39 mouse cellular contexts compared by ENCODE assay signal in the genomic region with DNA sequence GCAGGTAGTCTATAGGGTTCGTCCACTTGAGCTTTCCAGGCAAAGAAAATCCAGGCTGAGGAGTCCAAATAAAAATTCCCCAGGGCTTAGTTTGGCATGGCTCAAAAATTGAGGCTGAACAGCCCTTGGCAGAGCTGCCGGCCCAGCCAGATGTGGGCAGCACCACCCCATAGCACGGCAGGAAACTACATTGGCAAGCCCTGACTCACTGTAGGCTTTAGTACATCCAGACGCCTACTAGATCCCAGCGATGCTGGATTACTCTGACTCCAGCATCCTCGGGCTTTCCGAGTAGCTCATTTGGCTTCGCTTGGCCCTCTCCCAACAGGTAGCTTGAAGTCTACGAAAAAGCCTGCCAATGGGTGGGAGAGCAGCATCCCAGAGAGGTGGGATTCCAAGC. TPM values are rescaled to one million over a fixed set of nuclear protein-coding genes. Genes with fewer than 3 reads are reported as not detected.
DNase-seq lines count a peak whose midpoint lies in the region.
"Had no signal": no experiment of that assay in that cellular context is flagged by ENCODE, and none has a peak within 500 bp of the region (broad histone marks: within the 10 kb centered on the region; RNA-seq: fewer than 3 reads in every experiment).

No protein-coding gene starts in this region.

- no peaks in the 10 kb centered on the region for H3K27me3 ChIP-seq in forebrain, embryonic 10.5 days (ENCODE audit: poor library complexity, severe bottlenecking)
- H3K27me3 ChIP-seq: embryonic facial prominence, embryonic 15.5 days; forebrain, embryonic 15.5 days; hindbrain, embryonic 12.5 days; intestine, embryonic 15.5 days; liver, embryonic 12.5 days; neural tube, embryonic 12.5 days had no signal

- no peak overlapping the region for H3K27ac ChIP-seq in forebrain, embryonic 10.5 days
- H3K27ac ChIP-seq: embryonic facial prominence, embryonic 10.5 days; embryonic facial prominence, embryonic 15.5 days; forebrain, embryonic 15.5 days; hindbrain, embryonic 12.5 days; hindbrain, postnatal 0 days; intestine, embryonic 15.5 days; liver, embryonic 12.5 days; neural tube, embryonic 12.5 days had no signal

- H3K9me3 ChIP-seq in forebrain, embryonic 10.5 days: no peaks in the 10 kb centered on the region
- H3K9me3 ChIP-seq: embryonic facial prominence, embryonic 10.5 days; embryonic facial prominence, embryonic 15.5 days; forebrain, embryonic 15.5 days; hindbrain, embryonic 12.5 days; intestine, embryonic 15.5 days; liver, embryonic 12.5 days; neural tube, embryonic 12.5 days had no signal

- H3K4me3 ChIP-seq in forebrain, embryonic 10.5 days: no peak overlapping the region
- H3K4me3 ChIP-seq: embryonic facial prominence, embryonic 10.5 days; embryonic facial prominence, embryonic 15.5 days; forebrain, embryonic 15.5 days; hindbrain, embryonic 12.5 days; intestine, embryonic 15.5 days; liver, embryonic 12.5 days; neural tube, embryonic 12.5 days had no signal

- intact Hi-C loops in left cerebral cortex, postnatal 36 days (cut with DNase I): loop anchor here (5.0 to 10.0 kb wide), 2 partner anchors 206 to 604 kb away; a partner anchor contains a TSS

- WGBS in forebrain, embryonic 10.5 days: 91% methylated on average over 9 of the region's 9 CpGs

- peaks cover 42% of the 10 kb centered on the region for H3K36me3 ChIP-seq in forebrain, embryonic 10.5 days (replicated peaks)

- H3K4me1 ChIP-seq in forebrain, embryonic 10.5 days: peaks cover 16% of the 10 kb centered on the region

- DNase-seq in adrenal gland, postnatal 10 days: peak; percentile 35
- DNase-seq in adrenal gland, adult 18-20 months (ENCODE audit: low spot score in 2 of 2): no peak
- DNase-seq in left cerebral cortex, postnatal 36 days (ENCODE audit: low spot score in 2 of 2): peak; percentile 50 to 52
- DNase-seq in left cerebral cortex, adult 9 months (ENCODE audit: low spot score in 2 of 2): no peak
- DNase-seq in MN1 (ENCODE audit: low spot score): peak; percentile 77
- peak; percentile 23 for DNase-seq in fat pad, adult 2 months (ENCODE audit: extremely low read depth, low read depth, low spot score)
- no peak for DNase-seq in forebrain, embryonic 10.5 days (ENCODE audit: extremely low spot score, low spot score)
- DNase-seq in urinary bladder, postnatal 14 days (ENCODE audit: low spot score): no peak
- DNase-seq: adrenal gland, postnatal 36 days; cerebellum, adult 2 months; cerebellum, postnatal 14 days; gastrocnemius, postnatal 10 days; heart, postnatal 36 days; kidney, adult 2 months; kidney, postnatal 4 days; liver, postnatal 0 days; lung, postnatal 36 days had no signal

RNA-seq across cellular contexts. Expression of a gene that starts 4.7 kb away (rescaled TPM):
- 10 to 100 TPM; 76.4 to 79.0 TPM for total RNA-seq in adrenal gland, postnatal 10 days (2021)
- total RNA-seq in adrenal gland, adult 18-20 months (2021): 100 to 1,000 TPM in 1 of 2 experiments, 10 to 100 TPM in 1; 93.5 to 136 TPM
- total RNA-seq in left cerebral cortex, postnatal 36 days (2021): 100 to 1,000 TPM; 104 to 109 TPM
- polyA plus RNA-seq in forebrain, embryonic 10.5 days (2016; fragmentation: Nextera tagmentation; extraction: Ambion mirVana): 25.6 and 26.5 TPM in 2 replicates

RNA-seq across cellular contexts. Expression of a gene that starts 25.1 kb away (rescaled TPM):
- total RNA-seq in adrenal gland, postnatal 10 days (2021): not detected
- total RNA-seq in adrenal gland, adult 18-20 months (2021): not detected
- 10 to 100 TPM; 53.5 to 72.7 TPM for total RNA-seq in left cerebral cortex, postnatal 36 days (2021)
- polyA plus RNA-seq in forebrain, embryonic 10.5 days (2016; fragmentation: Nextera tagmentation; extraction: Ambion mirVana): 1.1 and 1.3 TPM in 2 replicates
- total RNA-seq: adrenal gland, postnatal 36 days; granulocyte monocyte progenitor cell, adult 5-6 weeks; heart, postnatal 36 days; megakaryocyte, adult 5-6 weeks; MEL had no signal
- polyA plus RNA-seq: embryonic facial prominence, embryonic 15.5 days; heart, embryonic 11.5 days; heart, embryonic 16.5 days; intestine, embryonic 15.5 days; kidney, adult 2 months; kidney, embryonic 16.5 days; liver, embryonic 12.5 days; liver, postnatal 0 days; lung, embryonic 16.5 days; stomach, embryonic 14.5 days had no signal

RNA-seq across cellular contexts. Expression of a gene that starts 54.6 kb away (rescaled TPM):
- total RNA-seq in adrenal gland, postnatal 10 days (2021): not detected
- not detected for total RNA-seq in adrenal gland, adult 18-20 months (2021)
- not detected for total RNA-seq in left cerebral cortex, postnatal 36 days (2021)
- polyA plus RNA-seq in forebrain, embryonic 10.5 days (2016; fragmentation: Nextera tagmentation; extraction: Ambion mirVana): not detected in 2 replicates
- total RNA-seq: adrenal gland, postnatal 36 days; gastrocnemius, postnatal 10 days; granulocyte monocyte progenitor cell, adult 5-6 weeks; heart, postnatal 36 days; hindbrain, postnatal 0 days; left cerebral cortex, postnatal 25 days; megakaryocyte, adult 5-6 weeks; MEL had no signal
- polyA plus RNA-seq: activated CD4-positive, CD25-positive, alpha-beta regulatory T cell, adult 4 months; cerebellum, adult 2 months; cortical plate, adult 2 months; embryonic facial prominence, embryonic 10.5 days; embryonic facial prominence, embryonic 15.5 days; forebrain, embryonic 15.5 days; heart, embryonic 11.5 days; heart, embryonic 16.5 days; hindbrain, embryonic 12.5 days; hindbrain, postnatal 0 days; intestine, embryonic 15.5 days; kidney, adult 2 months; kidney, embryonic 16.5 days; limb, embryonic 14.5 days; liver, embryonic 12.5 days; liver, postnatal 0 days; lung, embryonic 16.5 days; midbrain, embryonic 11.5 days; midbrain, embryonic 16.5 days; neural tube, embryonic 12.5 days; stomach, embryonic 14.5 days had no signal

Comparison
In these comparisons a context has a peak if more than half of its experiments do, and no peak if none do; other contexts are left out.
1. DNase-seq: peak in adrenal gland, postnatal 10 days (single experiment), left cerebral cortex, postnatal 36 days (2 of 2), MN1 (single experiment) and fat pad, adult 2 months (single experiment); none in adrenal gland, adult 18-20 months (0 of 2), left cerebral cortex, adult 9 months (0 of 2), forebrain, embryonic 10.5 days (single experiment) and urinary bladder, postnatal 14 days (single experiment).
2. RNA of a gene that starts 25.1 kb away (total RNA-seq): 53.5 to 72.7 TPM in left cerebral cortex, postnatal 36 days; not detected in adrenal gland, postnatal 10 days and not detected in adrenal gland, adult 18-20 months; every median in the first group is over 10 times any median in the second.